Mouse (Mus musculus): ENCODE results near the gene Acly. TPM values are rescaled to one million over a fixed set of nuclear protein-coding genes. Genes with fewer than 3 reads are reported as not detected.
A peak's percentile ranks its signal among the peaks of the same experiment; 100 is the strongest.

Acly gene
- polyA plus RNA-seq, 1 experiment from 2014 or later: 203 TPM

DNA sequence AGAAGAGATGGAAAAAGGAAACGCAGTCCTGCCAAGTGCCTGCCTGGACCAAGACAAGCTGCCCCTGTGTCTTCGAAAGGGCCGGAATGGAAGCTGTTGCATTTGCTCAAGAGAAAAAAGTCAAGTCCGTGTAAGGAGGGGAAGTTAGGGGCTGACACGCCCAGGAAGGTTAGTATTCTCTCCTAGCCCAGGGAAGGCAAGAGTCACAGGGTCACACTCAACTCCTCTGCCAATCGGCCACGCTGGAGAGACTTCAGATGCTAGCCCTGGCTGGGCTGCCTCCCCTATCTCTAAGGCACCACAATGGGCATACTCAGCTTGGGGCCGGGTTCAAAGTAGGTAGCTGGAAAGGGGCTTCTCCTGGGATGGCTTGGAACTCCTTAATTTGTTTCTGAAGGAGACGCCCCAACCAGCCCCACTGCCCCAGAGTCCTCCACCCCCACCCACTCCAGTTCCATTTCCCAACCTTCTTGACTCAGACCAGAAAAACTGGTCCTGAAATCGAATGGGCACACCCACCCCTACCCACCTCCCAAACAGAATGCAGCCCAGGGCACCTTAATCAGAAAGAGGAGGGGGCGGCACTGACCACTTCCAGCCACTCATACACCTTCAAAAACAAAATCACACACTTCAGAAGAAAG is 2.7 kb downstream of the Acly start:
- H3K9ac ChIP-seq: peak overlapping the region; percentile 84; the same call in 1 of the 2 replicates
- peak overlapping the region; percentile 78; the same call in 1 of the 2 replicates for H3K4me3 ChIP-seq
- H3K9me3 ChIP-seq: no peaks in the 10 kb centered on the region
- H3K4me2 ChIP-seq (replicated peaks): peak overlapping the region; percentile 92
- WGBS: 43% methylated on average over 11 of the region's 11 CpGs
- no peak overlapping the region for H3K27ac ChIP-seq
- H3K4me1 ChIP-seq: peaks cover 34% of the 10 kb centered on the region
- ATAC-seq (ENCODE audit: insufficient number of reproducible peaks, insufficient read depth, low FRiP score, low TSS enrichment): no peak
- no peaks in the 10 kb centered on the region for H3K27me3 ChIP-seq
- peaks cover 44% of the 10 kb centered on the region for H3K36me3 ChIP-seq

DNA sequence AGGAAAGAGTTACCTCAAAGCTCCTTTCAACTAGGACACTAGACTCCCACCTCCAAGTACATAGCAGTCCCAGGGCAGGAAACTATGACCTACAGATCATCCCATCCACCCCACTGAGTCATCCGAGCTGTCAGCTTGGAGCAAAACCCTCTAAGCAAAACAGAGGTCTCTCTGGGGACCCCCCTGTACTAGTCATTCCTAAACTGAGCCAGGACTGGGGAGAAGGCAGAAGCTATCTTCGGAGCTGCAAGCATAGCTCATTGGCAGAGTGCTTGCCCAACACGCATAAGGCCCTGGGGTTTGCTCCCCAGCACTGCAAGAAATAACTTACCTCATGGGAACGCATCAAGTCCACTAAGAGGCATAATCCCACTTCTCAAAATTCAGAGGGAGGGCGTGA is 3.4 kb downstream of the Acly start:
- WGBS: 81% methylated on average over 5 of the region's 5 CpGs
- Histone ChIP-seq H3K36me3 (peaks cover 51% of the 10 kb centered on the region), H3K9me3 (no peaks in the 10 kb centered on the region), H3K4me2 (replicated peaks) (peak overlapping the region; percentile 92; the same call in 1 of the 2 replicates), H3K27ac (no peak overlapping the region), H3K4me1 (peaks cover 34% of the 10 kb centered on the region), H3K4me3 (no peak overlapping the region), H3K27me3 (no peaks in the 10 kb centered on the region), H3K9ac (no peak overlapping the region)
- ATAC-seq (ENCODE audit: insufficient number of reproducible peaks, insufficient read depth, low FRiP score, low TSS enrichment): no peak

DNA sequence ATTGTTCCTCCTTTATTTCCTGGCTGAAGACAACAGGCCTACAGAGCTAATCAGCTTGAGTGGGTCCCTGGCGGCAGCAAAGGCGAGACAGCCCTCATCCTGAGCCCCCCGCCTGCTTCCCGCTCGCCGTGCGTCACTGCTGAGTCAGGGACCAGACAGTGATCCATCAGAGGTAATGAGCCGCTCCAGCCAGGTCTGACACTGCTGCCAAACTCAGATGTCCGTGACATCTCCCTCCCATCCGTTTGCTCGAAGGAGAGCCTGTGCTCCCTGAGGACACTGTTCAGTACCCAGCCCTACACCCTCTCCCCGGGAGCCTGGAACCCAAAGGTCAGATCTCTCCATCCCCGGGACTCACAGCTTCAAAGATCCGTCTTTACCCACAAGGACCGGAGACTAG is 7.0 kb downstream of the Acly start:
- Histone ChIP-seq H3K36me3 (peaks cover 84% of the 10 kb centered on the region), H3K27me3 (no peaks in the 10 kb centered on the region), H3K9ac (no peak overlapping the region), H3K4me1 (peaks cover 19% of the 10 kb centered on the region), H3K27ac (no peak overlapping the region), H3K4me3 (no peak overlapping the region), H3K9me3 (no peaks in the 10 kb centered on the region), H3K4me2 (replicated peaks) (no peak overlapping the region)
- 85% methylated on average over 15 of the region's 15 CpGs for WGBS
- ATAC-seq (ENCODE audit: insufficient number of reproducible peaks, insufficient read depth, low FRiP score, low TSS enrichment): no peak

DNA sequence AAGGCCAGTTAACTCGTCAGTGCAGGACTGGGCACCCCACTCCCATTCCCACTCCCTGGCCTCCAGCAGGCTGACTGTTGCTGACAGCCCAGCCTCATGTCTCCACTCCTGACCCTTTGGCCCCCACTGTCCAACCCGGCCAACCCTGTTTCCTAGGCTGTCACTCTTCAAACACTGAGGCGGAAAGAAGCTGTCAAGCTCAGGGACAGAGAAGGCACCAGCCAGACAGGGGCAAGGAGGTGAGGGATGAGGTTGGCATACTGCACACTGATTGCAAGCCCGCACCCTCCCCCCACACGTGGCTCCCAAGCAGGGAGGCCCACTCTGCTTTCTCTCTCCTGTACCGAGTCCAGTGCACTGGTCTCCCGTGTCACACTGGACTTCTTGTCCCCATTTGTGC is 8.6 kb downstream of the Acly start:
- Histone ChIP-seq H3K4me1 (0 out of 2 replicates have a peak, but pooled peaks cover 2% of the 10 kb centered on the region), H3K9ac (no peak overlapping the region), H3K9me3 (no peaks in the 10 kb centered on the region), H3K27ac (no peak overlapping the region), H3K27me3 (no peaks in the 10 kb centered on the region), H3K4me3 (no peak overlapping the region), H3K4me2 (replicated peaks) (no peak overlapping the region), H3K36me3 (peaks cover 97% of the 10 kb centered on the region)
- no peak for ATAC-seq (ENCODE audit: insufficient number of reproducible peaks, insufficient read depth, low FRiP score, low TSS enrichment)
- 80% methylated on average over 7 of the region's 7 CpGs for WGBS

DNA sequence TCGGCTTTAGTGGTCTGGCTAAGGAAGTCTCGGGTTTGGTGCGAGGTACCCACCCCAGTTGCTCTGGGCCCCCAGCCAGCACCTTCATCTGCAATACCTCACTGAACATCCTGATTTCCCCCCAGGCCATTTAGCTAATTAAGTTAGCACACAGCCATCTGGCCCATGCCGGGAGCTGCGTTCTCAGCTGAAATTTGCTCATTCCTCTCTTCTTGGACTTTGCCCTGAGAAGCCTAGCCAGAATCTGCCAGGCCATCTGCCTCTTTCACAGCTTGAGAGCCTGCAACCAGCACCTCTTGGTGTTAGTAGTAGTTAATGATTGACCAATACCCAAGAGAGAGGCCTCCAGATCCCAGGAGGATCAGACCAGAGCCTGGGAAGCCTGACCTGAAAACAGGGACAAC is 9.6 kb downstream of the Acly start:
- ATAC-seq (ENCODE audit: insufficient number of reproducible peaks, insufficient read depth, low FRiP score, low TSS enrichment): no peak
- H3K36me3 ChIP-seq: peaks cover 97% of the 10 kb centered on the region
- no peaks in the 10 kb centered on the region for H3K27me3 ChIP-seq
- no peak overlapping the region for H3K9ac ChIP-seq
- no peaks in the 10 kb centered on the region for H3K9me3 ChIP-seq
- H3K4me2 ChIP-seq (replicated peaks): no peak overlapping the region
- 81% methylated on average over 5 of the region's 5 CpGs for WGBS
- no peaks in the 10 kb centered on the region for H3K4me1 ChIP-seq
- no peak overlapping the region for H3K4me3 ChIP-seq
- no peak overlapping the region for H3K27ac ChIP-seq

DNA sequence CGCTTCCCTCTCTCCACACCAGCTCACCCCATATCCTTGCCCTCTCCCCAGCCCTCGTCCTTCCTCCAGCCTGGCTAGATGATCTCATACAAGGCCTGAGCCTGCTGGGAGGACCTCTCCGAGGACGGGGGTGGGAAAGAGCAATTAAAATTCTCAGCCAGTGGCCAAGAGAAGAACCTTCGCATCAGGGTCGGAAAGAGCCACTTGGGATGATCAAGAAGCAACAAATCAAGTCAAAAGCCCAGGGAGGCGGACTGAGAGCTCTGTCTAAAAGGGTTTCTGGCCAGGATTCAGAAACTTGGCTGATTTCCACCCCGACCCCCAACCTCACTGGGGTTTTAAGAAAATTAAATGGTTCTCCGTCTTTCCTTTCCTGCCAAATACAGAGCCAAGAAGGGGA is 11.5 kb downstream of the Acly start:
- H3K27me3 ChIP-seq: no peaks in the 10 kb centered on the region
- H3K4me2 ChIP-seq (replicated peaks): no peak overlapping the region
- 82% methylated on average over 9 of the region's 9 CpGs for WGBS
- H3K4me3 ChIP-seq: no peak overlapping the region
- H3K9ac ChIP-seq: no peak overlapping the region
- ATAC-seq (ENCODE audit: insufficient number of reproducible peaks, insufficient read depth, low FRiP score, low TSS enrichment): no peak
- H3K27ac ChIP-seq: no peak overlapping the region
- peaks cover 96% of the 10 kb centered on the region for H3K36me3 ChIP-seq
- H3K9me3 ChIP-seq: no peaks in the 10 kb centered on the region
- H3K4me1 ChIP-seq: no peaks in the 10 kb centered on the region

DNA sequence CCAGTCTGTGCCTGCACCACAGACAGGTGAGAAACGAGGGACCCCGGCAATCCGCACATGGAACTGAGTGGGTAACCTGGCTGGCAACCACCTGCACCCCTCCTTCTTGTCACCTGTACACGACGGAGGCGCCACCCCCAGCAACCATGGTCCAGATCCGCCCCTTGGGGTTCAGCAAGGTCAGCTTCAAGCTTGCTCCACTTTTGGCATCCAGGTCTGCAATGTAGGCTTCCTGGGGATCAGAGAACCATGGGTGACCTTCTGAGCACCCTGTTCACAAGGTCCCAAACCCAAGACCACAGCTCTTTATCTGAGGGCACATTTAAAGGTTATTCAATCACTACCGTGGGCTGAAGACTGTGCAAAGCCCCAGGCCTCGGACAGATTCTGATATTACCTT is 12.0 kb downstream of the Acly start:
- 89% methylated on average over 9 of the region's 9 CpGs for WGBS
- H3K9ac ChIP-seq: no peak overlapping the region
- H3K9me3 ChIP-seq: no peaks in the 10 kb centered on the region
- H3K27ac ChIP-seq: no peak overlapping the region
- no peak overlapping the region for H3K4me3 ChIP-seq
- H3K4me2 ChIP-seq (replicated peaks): no peak overlapping the region
- H3K36me3 ChIP-seq: peaks cover 96% of the 10 kb centered on the region
- ATAC-seq (ENCODE audit: insufficient number of reproducible peaks, insufficient read depth, low FRiP score, low TSS enrichment): no peak
- no peaks in the 10 kb centered on the region for H3K4me1 ChIP-seq
- no peaks in the 10 kb centered on the region for H3K27me3 ChIP-seq

DNA sequence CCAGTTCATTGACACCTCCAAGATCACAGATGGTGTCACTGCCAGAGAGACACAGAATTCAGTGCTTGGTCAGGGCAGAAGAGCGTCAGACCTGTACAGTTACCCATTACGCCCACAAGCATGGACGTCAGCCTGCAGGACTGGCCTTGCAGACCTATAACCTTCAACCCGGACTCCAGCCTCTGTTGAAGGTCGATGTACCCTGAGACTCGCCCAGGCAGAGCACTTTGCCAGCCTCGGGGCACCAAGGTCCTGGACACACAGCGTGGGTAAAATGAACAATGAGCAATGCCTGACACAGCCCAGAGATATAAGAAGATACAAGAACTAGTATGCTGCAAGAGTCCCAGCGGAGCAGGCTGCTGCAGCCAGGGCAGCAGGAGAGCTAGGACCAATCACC is 12.7 kb downstream of the Acly start:
- no peak for ATAC-seq (ENCODE audit: insufficient number of reproducible peaks, insufficient read depth, low FRiP score, low TSS enrichment)

DNA sequence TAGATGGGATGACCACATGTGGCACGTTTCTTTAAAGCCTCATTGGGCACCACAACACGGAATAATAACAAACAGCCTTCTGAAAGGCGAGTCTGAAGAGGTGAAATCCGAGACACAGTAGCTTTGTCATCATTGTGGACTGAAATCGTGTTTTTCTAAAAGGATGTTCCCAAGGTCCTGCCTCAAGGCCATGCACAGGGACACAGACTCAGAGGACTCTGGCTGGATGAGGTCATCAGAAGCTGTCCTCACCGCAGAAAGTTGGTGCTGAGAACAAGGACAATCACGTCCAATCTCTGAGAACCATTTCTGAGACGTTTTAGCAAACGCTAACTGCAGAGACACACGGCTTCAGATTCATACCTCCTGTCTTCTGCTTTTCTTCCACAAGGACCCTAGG is 14.1 kb downstream of the Acly start:
- Histone ChIP-seq H3K36me3 (peaks cover 89% of the 10 kb centered on the region), H3K4me2 (replicated peaks) (no peak overlapping the region), H3K27ac (no peak overlapping the region), H3K4me3 (no peak overlapping the region), H3K9me3 (no peaks in the 10 kb centered on the region), H3K4me1 (no peaks in the 10 kb centered on the region), H3K27me3 (no peaks in the 10 kb centered on the region), H3K9ac (no peak overlapping the region)
- 83% methylated on average over 10 of the region's 10 CpGs for WGBS
- ATAC-seq (ENCODE audit: insufficient number of reproducible peaks, insufficient read depth, low FRiP score, low TSS enrichment): no peak

More for the DNA sequence above, 12.7 kb downstream of the Acly start:
- Histone ChIP-seq H3K4me1 (no peaks in the 10 kb centered on the region), H3K4me3 (no peak overlapping the region), H3K9ac (no peak overlapping the region), H3K27ac (no peak overlapping the region), H3K36me3 (peaks cover 91% of the 10 kb centered on the region), H3K27me3 (no peaks in the 10 kb centered on the region), H3K9me3 (no peaks in the 10 kb centered on the region), H3K4me2 (replicated peaks) (no peak overlapping the region)
- 91% methylated on average over 9 of the region's 9 CpGs for WGBS

DNA sequence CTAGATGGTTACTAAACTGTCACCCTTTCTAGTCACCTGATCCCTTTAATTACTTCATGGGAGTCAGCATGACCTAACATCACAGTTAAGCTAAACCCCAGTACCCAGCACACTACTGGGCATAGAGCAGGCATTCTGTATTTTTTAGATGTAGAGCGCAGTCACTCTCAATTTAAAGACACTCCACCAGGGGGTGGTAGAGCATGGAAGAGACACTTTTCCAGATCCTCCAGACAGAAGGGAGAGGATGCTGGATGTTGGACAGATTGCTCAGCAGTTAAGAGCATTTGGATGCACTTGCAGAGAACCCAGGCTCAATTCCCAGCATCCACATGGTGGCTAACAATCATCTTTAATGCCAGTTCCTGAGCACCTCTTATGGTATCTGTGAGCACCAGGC is 15.4 kb downstream of the Acly start:
- peaks cover 87% of the 10 kb centered on the region for H3K36me3 ChIP-seq
- H3K4me1 ChIP-seq: no peaks in the 10 kb centered on the region
- H3K4me2 ChIP-seq (replicated peaks): no peak overlapping the region
- no peak for ATAC-seq (ENCODE audit: insufficient number of reproducible peaks, insufficient read depth, low FRiP score, low TSS enrichment)
- no peak overlapping the region for H3K27ac ChIP-seq
- H3K27me3 ChIP-seq: no peaks in the 10 kb centered on the region
- 89% methylated on average over 1 of the region's 1 CpGs for WGBS
- H3K9ac ChIP-seq: no peak overlapping the region
- no peaks in the 10 kb centered on the region for H3K9me3 ChIP-seq
- no peak overlapping the region for H3K4me3 ChIP-seq

DNA sequence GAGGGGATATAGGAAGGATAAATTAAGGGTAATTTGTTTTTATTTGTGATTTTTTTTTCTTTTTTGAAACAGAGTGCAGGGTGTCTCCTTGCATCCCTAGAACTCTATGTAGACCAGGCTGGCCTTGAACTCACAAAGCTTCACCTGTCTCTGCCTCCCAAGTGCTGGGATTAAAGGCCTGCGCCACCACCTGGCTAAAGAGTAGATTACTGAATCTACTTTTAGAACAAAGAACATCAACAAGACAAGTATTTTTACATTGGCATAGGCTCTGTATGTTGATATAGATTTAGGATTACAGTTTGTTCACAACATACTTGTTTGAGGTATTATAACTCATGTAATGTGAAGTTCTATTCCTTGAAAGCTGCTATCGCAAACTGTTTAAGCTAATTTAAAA is 17.2 kb downstream of the Acly start:
- Histone ChIP-seq H3K9ac (no peak overlapping the region), H3K4me3 (no peak overlapping the region), H3K27me3 (no peaks in the 10 kb centered on the region), H3K4me2 (replicated peaks) (no peak overlapping the region), H3K4me1 (no peaks in the 10 kb centered on the region), H3K36me3 (peaks cover 87% of the 10 kb centered on the region), H3K9me3 (no peaks in the 10 kb centered on the region), H3K27ac (no peak overlapping the region)
- WGBS: 92% methylated on average over 2 of the region's 2 CpGs
- ATAC-seq (ENCODE audit: insufficient number of reproducible peaks, insufficient read depth, low FRiP score, low TSS enrichment): no peak

DNA sequence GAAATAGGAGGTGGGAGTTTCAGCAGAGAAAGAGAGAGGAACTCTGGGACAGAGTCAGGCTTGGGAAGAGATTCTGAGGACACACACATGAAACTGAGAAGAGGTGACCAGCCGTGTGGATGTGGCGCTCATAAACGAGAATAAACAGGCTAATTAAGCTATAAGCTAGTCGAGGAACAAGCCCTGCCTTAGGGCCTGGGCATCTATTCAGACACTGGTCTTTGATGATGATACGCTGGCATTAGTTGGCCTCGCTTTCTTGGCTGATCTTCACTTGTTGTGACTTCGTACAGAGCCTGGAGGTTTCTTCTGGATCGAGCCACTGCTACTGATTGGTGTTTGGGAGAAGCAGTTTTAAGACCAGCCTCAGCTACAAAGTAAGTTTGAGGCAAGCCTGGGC is 21.8 kb downstream of the Acly start:
- 91% methylated on average over 8 of the region's 8 CpGs for WGBS
- no peaks in the 10 kb centered on the region for H3K27me3 ChIP-seq
- no peaks in the 10 kb centered on the region for H3K4me1 ChIP-seq
- no peak overlapping the region for H3K4me3 ChIP-seq
- no peaks in the 10 kb centered on the region for H3K9me3 ChIP-seq
- no peak for ATAC-seq (ENCODE audit: insufficient number of reproducible peaks, insufficient read depth, low FRiP score, low TSS enrichment)
- no peak overlapping the region for H3K9ac ChIP-seq
- no peak overlapping the region for H3K27ac ChIP-seq
- H3K36me3 ChIP-seq: peaks cover 88% of the 10 kb centered on the region
- no peak overlapping the region for H3K4me2 ChIP-seq (replicated peaks)

Data from embryonic facial prominence, embryonic 12.5 days (tissue).